Mouse (Mus musculus) lung, postnatal 0 days (tissue): Measurements from ENCODE around the gene Ms4a18.

Experiments
- CTCF ChIP-seq: IDR thresholded peaks from 2 replicates; pipeline ENCODE4 v1.5.1; 2016; ENCODE audit warnings: antibody characterized with exemption, mild to moderate bottlenecking
- EP300 ChIP-seq: IDR thresholded peaks from 2 replicates; pipeline ENCODE4 v1.6.1; 2016; ENCODE audit warnings: antibody characterized with exemption, mild to moderate bottlenecking, control low read depth

DNA sequence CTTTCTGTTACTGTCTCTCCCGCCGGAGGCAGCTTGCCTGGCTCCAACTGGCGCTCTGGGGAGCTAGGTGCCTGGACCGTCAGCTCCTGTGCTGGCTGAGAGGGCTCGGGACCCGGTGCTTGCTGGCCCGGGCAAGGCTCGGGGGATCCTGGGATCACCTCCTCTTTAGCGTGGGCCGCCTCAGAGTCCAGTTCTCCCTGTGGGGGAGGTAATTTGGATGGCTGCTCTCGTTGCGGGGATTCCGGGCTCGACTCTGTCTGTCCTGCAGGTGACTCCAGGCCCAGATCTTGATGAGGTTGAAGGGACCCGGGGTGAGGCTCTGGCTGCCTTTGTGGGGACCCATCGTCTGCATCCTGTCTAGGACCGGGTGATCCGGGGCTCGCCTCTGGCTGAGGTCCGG lies 69.4 kb downstream of the Ms4a18 start:
- TF ChIP-seq CTCF (no peak), EP300 (no peak)
